Mouse (Mus musculus) right cerebral cortex, postnatal 36 days (tissue): ENCODE measurements around the gene Fbxw7.

Experiments used
- DNase-seq, 2 experiments: peaks; one replicate each; pipeline ENCODE4 v3.0.0; 2022; ENCODE audit warnings: low spot score in 2 of 2, mixed read lengths in 1 of 2

Gene Fbxw7

DNA sequence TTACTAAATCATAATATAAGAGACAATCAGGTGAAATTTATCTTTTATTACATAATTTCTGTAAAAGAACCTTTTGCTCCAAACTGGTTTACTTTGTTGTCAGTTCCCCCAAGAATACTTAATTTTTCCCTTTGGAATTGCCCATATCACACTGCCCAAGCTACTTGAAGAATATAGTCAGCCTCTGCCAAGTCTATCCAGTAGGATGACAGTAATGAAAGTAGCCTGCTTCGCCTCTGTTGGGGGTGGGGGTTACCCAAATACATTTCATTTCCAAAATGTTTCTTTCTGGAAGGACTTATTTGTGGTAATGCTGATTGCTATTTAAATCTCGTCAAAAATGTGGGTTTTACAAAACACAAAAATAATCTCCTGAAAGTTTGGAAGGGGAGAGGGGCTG is 136.6 kb downstream of the Fbxw7 start:
- peak in 1 of 2 experiments; percentile 31 for DNase-seq

DNA sequence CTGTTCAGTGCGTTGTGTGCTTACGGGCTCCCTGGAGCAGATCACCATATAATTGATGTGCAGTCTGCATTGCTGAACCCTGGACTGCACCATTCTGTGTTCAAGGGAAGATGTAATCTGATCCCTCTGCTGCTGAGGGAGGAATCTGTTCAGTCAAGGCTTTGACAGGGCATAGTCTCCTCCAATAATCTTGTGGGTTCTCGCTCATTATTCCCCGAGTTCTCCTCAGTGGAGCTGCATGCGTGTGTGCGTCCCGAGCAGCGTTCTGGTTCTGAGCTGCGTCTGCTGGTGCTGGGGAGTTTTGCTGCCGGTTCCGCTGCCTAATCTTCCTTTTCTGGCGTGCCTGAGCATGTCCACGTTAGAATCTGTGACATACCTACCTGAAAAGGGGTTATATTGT is 137.1 kb downstream of the Fbxw7 start:
- peak; percentile 60 to 70 for DNase-seq

DNA sequence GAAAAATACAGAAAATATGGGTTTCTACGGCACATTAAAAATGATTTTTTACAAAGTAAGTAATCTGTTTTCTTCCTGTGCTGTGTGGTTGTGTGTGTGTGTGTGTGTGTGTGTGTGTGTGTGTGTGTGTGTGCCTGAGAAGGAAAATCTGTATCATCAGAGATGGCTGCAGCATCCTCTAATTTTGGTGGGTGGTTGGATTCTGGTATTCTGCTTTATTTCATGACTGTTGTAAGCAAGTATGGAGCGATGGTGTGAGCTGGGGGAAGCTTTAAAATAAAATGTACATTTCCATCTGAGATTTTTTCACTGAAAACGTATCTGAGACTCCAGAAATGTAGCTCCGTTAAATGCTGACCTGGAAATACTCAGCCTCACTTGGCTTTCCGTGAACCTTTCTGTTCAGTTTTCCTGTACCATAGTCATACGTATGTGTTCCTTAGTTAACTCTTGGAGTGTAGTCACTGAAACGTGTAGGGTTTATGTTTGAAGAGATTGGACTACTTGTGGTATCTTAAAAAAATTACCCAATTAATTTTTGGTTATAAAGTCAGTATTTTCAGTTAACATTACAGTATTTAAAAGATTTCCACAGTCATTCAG is 137.6 kb downstream of the Fbxw7 start:
- no peak for DNase-seq

DNA sequence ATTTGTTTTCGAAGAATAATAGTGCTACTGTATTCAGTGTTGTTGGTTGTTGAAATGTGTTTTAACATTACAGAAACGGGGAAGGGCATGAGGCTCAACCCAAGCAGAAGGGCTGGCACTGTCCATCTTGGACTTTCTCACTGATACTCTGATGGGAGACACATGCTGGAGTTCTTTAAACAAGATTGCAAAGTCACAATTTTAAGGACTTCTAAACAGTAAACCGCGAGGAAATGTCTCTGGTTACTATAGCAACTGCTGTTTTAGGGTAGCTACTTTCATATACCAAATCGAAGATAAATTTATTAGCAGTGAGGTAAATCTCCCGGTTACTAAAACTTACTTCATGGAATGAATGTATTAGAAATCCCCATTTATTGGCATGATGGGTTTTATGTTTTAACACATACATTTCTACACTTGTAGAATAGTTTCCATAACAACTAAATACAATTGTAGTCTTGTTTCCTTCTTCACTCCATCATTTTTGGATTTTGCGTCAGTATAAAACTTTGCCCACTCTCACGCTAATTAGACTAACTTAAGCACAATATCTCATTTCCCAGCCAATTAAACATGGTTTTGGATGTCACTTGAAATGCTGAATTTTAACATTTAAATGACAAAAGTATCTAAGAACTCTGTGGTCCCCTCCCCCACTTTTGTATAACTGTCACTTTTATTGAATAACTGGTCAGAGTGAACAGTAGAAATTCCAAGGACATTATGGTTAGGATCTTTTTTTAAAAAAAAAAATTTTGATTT is 140.1 kb downstream of the Fbxw7 start:
- DNase-seq: no peak

DNA sequence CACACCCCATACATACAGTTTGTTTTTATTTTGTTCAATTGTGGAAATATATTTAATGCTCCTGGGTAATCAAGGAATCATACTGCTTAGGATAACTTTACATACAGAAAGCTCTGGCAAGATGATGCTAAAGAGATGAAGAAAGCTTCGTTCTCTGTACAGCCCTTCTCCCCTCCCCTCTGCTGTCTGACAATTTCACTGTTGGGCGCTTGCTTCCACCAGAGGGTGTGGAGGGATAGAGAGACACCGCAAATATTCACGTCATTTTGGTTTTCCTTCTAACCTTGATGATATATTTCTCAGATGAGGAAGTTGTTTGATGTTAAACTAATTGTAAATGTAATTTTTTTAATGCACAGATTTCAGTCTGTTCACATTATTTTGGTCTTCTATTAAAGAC is 140.8 kb downstream of the Fbxw7 start:
- DNase-seq: no peak

DNA sequence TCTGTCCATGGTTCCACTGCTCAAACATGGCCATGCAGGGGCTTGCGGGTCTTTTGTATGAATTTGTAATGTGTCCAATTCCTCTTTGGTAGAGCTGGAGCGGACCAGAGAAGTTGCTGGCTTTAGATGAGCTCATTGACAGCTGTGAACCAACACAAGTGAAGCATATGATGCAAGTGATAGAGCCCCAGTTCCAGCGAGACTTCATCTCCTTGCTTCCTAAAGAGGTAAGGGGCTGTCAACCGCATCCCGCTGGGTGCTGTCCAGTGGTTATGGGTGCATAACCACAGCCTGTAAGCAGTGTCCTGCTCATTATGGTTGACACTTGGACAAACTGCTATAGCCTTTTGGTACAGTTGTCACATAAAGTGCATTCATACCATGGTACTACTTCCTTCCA is 150.1 kb downstream of the Fbxw7 start:
- no peak for DNase-seq

DNA sequence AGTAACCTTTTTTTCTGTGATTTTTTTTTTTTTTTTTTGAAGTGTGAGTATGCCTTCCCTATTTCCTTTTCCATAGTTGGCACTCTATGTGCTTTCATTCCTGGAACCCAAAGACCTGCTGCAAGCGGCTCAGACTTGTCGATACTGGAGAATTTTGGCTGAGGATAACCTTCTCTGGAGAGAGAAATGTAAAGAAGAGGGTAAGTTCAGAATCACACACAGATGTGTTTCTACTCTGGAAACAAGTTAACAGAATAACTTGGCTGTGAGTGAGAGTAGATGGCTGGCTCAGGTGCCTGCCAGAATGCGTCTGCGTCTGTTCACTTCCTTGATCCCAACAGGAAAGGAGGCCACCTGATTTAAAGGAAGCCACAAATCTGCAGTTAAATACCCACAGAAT is 152.3 kb downstream of the Fbxw7 start:
- no peak for DNase-seq

DNA sequence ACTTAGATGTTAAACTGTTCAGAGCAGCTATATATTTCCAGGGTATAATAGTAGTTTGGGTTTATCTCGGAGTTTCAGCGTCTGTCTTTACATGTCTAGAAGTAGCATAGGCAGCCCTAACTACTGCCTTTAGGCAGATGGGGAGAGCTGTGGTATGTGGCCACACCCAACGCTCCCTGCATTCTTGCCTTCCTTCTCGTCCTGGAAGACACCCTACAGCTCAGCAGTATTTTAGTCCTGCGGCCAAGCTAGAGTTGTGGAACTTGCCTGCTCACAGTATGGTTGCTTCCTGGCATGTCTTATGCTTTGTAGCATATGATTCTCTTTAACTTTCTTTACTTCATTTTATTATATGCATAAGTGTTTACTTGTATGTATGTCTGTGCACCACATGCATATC is 156.5 kb downstream of the Fbxw7 start:
- no peak for DNase-seq

DNA sequence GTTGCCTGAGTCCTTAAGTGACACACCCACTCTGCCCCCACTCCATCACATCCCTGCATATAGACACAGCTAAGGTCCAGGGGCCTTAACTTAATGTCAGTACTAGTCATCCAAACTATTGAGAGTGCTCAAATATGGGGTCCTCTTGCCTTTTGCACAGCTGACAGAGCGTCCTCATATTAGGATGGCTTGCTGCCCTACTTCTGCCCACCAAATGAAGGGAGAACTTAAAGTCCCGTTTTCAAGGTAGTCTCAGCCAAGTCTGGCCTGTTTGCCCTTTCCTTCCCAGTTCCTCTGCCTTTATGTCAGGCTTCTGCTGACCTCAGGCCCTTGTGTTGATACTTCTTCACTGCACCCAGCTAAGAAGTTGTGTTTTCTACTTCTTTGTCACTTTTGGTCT is 157.8 kb downstream of the Fbxw7 start:
- no peak for DNase-seq

DNA sequence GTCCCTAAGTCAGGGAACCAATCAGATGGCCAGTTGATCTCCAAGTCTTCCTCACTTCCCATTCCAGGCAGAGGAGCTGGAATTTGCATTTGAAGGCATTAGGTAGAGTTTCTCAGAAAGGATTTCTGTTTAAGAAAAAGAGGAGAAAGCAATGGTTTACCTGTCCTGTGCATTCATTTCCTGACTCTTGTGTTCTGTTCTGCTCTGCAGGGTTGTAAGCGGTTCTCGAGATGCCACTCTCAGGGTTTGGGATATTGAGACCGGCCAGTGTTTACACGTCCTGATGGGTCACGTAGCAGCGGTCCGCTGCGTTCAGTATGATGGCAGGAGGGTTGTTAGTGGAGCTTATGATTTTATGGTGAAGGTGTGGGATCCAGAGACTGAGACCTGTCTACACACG is 159.1 kb downstream of the Fbxw7 start:
- DNase-seq: no peak

DNA sequence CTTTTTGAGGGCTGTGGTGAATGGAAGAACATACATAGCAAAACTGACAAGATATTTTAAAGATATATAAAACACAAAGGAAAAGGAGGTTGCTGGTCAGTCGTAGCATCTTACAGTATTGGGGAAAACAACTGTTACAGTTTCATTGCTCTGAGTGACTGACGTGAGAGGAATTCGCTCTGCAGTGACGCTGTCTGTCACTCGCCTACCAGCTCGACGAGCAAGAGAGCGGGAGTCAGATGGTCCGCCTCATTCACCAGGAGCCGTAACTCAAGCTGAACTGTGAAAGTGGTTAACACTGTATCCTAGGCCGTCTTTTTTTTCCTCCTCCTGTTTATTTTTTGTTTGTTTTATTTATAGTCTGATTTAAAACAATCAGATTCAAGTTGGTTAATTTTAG is 163.6 kb downstream of the Fbxw7 start:
- no peak for DNase-seq

DNA sequence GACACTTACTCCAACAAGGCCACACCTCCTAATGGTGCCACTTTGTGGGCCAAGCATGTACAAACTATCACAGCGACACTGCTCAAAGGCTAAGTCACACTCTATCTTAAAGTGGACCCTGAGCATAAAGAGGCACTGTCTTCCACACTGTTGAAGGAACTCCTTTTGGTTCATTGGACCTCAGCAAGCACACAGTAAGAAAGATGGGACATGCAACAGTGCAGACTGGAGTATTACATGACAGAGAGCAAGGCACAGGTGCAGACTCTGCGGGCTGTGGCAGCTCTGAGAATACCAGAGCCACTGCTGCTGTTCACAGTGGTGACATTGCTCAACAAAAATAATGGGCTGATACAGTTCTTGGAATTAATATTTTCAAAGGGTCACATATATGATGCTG is 165.1 kb downstream of the Fbxw7 start:
- no peak for DNase-seq

DNA sequence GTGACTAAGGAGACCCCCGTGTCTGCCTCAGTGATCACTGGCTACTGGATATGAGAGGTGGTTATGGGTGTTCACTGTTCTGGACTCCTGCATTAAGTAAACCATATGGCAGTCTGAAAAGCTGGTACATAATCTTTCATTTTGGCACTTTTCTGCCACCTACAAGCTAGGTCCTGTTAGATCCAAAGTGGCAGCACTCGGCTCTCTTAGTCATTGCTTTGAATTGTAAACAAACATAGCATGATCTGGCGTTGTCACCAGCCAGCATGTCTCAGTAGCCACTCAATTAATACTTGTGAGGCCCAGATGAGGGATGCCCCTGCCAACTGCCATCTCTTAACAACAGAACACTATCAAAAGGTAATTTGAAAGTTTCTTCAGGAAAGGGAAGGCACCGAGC is 167.6 kb downstream of the Fbxw7 start:
- no peak for DNase-seq

DNA sequence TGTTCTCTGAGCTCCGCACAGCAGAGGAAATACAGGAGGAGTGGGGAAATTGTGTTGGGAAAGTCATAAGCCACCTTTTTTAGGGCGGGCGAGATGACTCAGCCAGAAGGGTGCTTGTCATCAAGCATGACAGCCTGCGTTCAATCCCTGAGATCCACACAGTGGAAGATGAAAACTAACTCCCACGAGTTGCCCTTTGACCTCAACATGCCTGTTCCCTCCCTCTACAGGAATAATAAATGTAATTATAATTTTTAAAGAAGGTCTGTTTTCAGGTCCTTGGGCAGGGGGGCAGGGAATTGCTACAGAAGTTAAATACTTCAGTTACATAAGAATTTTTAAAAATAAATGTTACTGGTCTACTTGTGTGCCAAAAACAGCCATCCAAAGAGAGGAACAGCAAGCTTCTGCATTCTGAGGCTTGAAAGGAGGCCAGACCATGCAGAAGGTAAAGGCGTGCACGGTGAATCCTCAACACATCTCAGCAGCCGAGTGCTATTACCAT is 170.1 kb downstream of the Fbxw7 start:
- peak; percentile 73 to 83 for DNase-seq

DNA sequence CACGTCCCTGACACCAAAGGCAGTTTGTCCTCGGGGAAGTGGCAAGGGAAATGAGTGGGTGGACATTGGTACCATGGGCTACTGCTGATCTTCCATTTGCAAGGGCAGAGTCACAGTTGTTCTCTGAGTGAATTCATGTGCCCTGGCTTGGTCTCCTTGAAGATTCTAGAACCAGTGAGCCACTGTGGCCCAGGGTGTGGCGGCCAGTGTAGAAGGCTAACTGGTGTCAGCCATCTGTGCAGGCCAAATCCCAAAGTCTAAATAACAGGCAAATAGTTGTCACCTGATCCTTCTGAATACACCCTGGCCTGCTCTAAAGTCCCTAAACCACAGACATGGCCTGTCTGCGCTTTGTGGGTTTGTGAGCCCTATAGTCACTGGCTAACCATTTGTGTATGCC is 173.8 kb downstream of the Fbxw7 start:
- DNase-seq: no peak

DNA sequence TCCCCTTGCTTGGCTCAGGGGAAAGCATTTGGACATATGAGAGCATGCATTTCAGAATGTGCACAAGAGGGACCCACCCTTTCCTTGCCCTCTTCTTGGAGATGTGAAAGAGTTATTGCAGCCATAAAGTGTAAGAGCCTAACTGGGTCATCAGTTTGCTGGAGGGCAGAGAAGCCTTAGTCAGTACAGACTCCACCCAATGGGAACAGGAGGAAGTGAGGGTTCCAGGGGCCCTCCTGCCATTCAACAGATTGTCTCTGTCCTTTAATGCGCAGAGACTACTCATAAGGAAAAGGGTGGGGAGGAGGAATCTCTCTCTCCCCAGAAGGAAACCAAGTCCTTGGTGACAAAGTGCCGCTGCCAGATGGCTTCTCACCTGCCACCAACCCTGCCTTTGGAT is 190.2 kb downstream of the Fbxw7 start:
- no peak for DNase-seq

DNA sequence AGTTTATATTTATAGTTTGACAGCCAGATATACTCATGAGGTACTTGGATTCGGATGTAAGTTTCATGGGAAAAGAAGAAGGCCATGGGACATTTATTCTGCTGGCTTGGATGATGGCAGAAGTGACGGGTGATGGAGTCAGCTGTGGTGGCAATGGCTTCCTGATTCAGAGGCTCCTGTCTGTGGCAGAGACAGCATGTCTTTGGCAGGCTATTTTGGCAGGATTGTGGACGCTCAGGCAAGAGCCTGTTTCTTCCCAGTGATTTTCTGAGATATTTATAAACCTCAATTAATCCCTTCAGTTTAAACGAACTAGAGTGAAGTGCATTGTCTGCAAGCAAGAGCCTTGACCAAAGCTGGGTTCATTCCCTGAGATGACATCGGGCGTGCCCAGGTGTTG is 197.8 kb downstream of the Fbxw7 start:
- no peak for DNase-seq

DNA sequence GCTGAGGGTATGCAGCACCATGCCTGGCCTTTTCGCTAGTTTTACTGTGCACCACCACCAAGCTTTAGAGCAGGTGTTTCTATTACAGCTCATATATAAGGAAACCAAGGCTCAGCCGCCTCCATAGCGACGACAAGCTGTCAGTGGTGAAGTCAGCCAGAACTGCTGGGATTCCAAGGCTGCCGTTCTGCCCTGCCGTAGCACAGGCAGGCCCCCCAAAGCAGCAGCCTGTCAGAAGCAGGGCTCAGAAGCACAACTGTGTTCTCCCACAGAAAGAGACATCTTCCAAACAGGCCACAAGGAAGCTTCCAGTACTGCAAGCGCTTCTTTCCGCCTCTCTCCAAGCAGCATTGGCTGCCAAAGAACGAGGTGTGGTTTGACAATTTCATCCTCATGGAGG is 200.6 kb downstream of the Fbxw7 start:
- DNase-seq: peak; percentile 77 to 83

DNA sequence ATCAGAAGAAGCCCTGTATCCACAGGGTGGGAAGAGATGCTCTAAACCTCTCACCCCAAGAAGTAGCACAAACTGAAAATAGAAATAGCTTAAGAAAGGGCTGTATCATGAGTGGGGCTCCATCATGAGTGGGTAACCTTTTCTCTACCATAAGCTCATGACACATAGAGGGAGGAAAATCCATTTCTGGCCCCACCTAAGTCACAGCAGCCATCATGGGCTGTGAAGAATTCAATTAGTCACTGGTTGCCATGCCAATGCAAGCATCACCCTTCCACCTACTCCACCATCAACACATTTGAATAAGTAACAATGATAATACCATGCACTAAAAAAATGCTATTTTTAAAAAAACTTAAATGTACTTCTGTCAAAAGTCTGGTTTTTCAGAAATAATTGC is 205.1 kb downstream of the Fbxw7 start:
- DNase-seq: peak; percentile 49 to 72

DNA sequence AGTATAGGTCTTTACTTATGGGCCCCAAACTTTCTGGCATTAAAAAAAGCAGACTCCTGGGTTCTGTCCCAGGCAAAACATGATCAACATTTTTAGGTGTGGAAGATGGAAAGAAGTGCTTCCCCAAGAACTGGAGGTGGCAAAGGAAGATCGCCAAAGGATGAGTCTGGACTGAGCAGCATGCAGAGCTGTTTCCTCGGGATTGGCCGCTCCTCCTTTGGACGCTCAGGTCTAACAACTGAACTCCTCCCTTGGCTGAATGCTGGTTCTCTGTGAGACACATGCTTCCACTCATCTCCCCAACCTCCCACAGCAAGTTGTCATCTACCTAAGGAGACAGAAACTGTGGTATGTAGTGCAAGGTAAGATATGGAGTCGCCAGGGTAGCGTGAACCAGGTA is 206.7 kb downstream of the Fbxw7 start:
- DNase-seq: no peak

DNA sequence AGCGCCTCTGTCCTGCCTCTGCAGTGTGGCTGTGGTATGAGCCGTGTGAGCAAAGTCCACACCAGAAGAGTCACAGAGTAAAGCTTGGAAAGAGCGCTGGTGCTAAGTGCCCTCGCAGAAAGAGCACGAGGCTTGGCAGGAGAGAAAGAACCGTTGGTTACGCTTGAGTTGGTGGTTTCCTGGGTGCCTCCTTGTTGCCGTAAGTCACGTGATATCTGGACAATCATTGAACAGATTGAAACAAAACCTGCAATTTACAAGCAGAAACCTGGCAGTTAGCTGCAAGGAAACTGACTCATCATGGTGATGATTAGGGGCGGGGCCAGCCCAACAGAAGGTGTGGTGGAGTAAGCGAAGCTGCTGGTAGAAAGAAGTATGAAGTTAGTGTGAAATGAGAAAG is 207.7 kb downstream of the Fbxw7 start:
- no peak for DNase-seq

DNA sequence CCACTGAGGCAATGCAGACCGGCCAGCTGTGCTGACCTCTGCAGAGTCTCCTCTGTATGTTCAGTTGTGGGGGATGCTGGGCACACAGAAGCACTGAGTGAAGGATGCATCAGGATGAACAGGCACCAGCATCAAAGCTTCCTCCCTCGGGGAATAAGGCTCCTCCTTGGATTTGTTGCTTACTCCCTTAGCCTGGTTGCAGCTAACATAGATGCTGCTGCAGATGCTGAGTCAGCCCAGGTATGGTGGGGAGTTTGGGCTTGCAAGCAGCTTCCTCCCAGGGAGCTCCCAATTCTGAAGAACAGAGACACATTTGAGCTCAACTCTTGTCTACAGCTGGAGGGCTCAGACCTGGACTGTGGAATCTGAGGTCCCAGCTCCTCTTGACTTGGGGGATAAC is 209.2 kb downstream of the Fbxw7 start:
- DNase-seq: no peak
